Mouse (Mus musculus): ENCODE data around the gene Mfsd4b2.

Gene Mfsd4b2

GRCm38 (mm10) chr10:39893702-39894697 lies 32.7 kb downstream of the Mfsd4b2 start:
- in situ Hi-C loops (cut with MboI; ENCODE audit: low sequenced_read_pairs) = no loop called here

- in situ Hi-C loops (cut with MboI; ENCODE audit: low sequenced_read_pairs) = no loop called here
Measured at GRCm38 (mm10) chr10:39888621-39889020, 38.1 kb downstream of the Mfsd4b2 start.

Measured in CH12F3 (cell line).